Mouse (Mus musculus) embryonic facial prominence, embryonic 13.5 days (tissue): ENCODE data around the gene Ctxn1. TPM values are rescaled to one million over a fixed set of nuclear protein-coding genes. Genes with fewer than 3 reads are reported as not detected.
A peak's percentile ranks its signal among the peaks of the same experiment; 100 is the strongest.

Experiments used
- ATAC-seq: fragments of 200-750 bp; cut with Nextera tagmentation; 2 replicates; pipeline ENCODE4 v1.8.0; 2017; ENCODE audit warnings: low read depth; ENCODE audit not compliant: insufficient number of reproducible peaks, insufficient read depth, low FRiP score, low TSS enrichment
- H3K27ac ChIP-seq: fragments of 300-500 bp; sonication (generic); 2 replicates; pipeline ENCODE4 v1.5.1; 2015; ENCODE audit warnings: moderate library complexity, mild to moderate bottlenecking, inconsistent platforms
- H3K27me3 ChIP-seq: fragments of 300-500 bp; sonication (generic); 2 replicates; pipeline ENCODE4 v1.6.1; 2015; ENCODE audit warnings: mild to moderate bottlenecking, inconsistent platforms
- H3K36me3 ChIP-seq: fragments of 300-500 bp; sonication (generic); 2 replicates; pipeline ENCODE4 v1.6.1; 2015; ENCODE audit warnings: mild to moderate bottlenecking, inconsistent platforms
- H3K4me1 ChIP-seq: fragments of 300-500 bp; sonication (generic); 2 replicates; pipeline ENCODE4 v1.6.1; 2015; ENCODE audit warnings: inconsistent platforms
- H3K4me2 ChIP-seq: fragments of 300-500 bp; sonication (generic); 2 replicates; pipeline ENCODE4 v1.6.1; 2015; ENCODE audit warnings: moderate library complexity, mild to moderate bottlenecking, inconsistent platforms
- H3K4me3 ChIP-seq: fragments of 300-500 bp; sonication (generic); 2 replicates; pipeline ENCODE4 v1.5.1; 2015; ENCODE audit warnings: mild to moderate bottlenecking, inconsistent platforms
- H3K9ac ChIP-seq: fragments of 300-500 bp; sonication (generic); 2 replicates; pipeline ENCODE4 v1.6.1; 2015; ENCODE audit warnings: mild to moderate bottlenecking, inconsistent platforms
- H3K9me3 ChIP-seq: fragments of 300-500 bp; sonication (generic); 2 replicates; pipeline ENCODE4 v1.6.1; 2016; ENCODE audit warnings: inconsistent platforms
- WGBS: fragments of 180-500 bp; shearing (Covaris S2); methylation state at CpG from one replicate; pipeline ENCODE4 v1.1.7; 2015; ENCODE audit warnings: mixed read lengths; 5-methylcytosine and 5-hydroxymethylcytosine counted together
- polyA plus RNA-seq: library from polyadenylated mRNA; unstranded; fragments of >200 nt; fragmentation: Nextera tagmentation; extraction: Ambion mirVana; gene quantifications from 2 replicates; pipeline ENCODE4 v1.2.1, GENCODE M21; 2015

Ctxn1 gene
- polyA plus RNA-seq, 1 experiment from 2014 or later = 110 TPM

DNA sequence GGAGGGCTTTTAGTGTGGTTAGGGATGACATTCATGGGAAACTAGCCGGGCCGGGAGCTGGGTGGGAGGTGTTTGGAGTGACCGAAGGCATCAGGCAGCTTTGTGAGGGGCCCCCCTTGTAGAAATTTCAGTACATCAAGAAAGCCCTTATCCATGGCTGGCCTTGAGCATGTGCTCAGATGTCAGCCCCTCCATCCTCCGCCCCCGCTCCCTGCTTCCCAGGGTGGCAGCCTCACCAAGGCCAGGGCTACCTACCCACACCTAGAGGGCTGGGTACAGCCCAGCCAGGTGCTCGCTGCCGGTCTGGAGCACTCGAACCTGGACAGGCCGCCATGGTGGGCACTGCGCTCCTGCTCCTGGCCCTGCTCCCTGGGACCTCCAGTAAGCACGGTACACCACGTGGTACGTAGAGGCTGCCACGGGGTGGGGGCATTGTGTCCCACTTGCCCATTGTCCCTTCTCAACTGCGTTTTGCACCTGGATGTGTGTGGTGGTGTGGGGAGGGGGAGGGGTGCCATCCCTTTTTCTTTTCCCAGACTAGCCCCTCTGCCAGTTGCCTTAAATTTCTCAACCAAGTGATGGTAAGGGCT, 11.0 kb downstream of the Ctxn1 start, which contains the start of gene Tgfbr3l:
Gene Tgfbr3l, plus strand, starts transcription at position 264 of the 590 bp plus-strand sequence.
- no peaks in the 10 kb centered on the region for H3K9me3 ChIP-seq
- no peak within 1 kb of the TSS for H3K4me3 ChIP-seq
- H3K36me3 ChIP-seq = peaks cover 72% of the 10 kb centered on the region
- no peaks in the 10 kb centered on the region; the same call in 1 of the 2 replicates for H3K27me3 ChIP-seq
- ATAC-seq = no peak
- H3K4me2 ChIP-seq = no peak within 1 kb of the TSS
- peaks cover 26% of the 10 kb centered on the region for H3K4me1 ChIP-seq
- peak within 1 kb of the TSS; percentile 55 for H3K9ac ChIP-seq
- no peak within 1 kb of the TSS; the same call in 1 of the 2 replicates for H3K27ac ChIP-seq
- WGBS = 86% methylated on average over 15 of the region's 15 CpGs

DNA sequence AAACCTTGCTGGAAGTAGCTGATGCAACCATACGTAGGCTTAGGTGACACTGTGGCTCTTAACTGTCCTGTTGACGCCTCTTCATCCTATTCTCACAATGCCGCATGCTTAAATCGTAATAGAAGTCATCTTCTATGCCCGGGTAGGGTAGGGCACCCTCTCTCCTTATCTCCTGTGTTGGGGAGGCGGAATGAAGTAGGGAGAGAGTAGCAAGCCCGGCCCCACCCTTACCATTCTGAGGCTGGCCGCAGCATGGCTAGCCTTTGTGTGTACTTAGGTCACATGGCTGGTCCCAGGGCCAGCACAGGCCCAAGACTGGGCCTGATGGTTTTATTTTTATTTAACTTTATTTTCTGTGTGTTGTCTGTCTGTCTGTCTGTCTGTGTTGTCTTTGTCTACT, 11.8 kb downstream of the Ctxn1 start:
- no peak for ATAC-seq
- Histone ChIP-seq H3K9ac (no peak overlapping the region), H3K4me2 (no peak overlapping the region), H3K4me3 (no peak overlapping the region), H3K9me3 (no peaks in the 10 kb centered on the region), H3K4me1 (peaks cover 22% of the 10 kb centered on the region), H3K36me3 (peaks cover 80% of the 10 kb centered on the region), H3K27ac (no peak overlapping the region), H3K27me3 (no peaks in the 10 kb centered on the region; the same call in 1 of the 2 replicates)
- WGBS = 92% methylated on average over 8 of the region's 8 CpGs

DNA sequence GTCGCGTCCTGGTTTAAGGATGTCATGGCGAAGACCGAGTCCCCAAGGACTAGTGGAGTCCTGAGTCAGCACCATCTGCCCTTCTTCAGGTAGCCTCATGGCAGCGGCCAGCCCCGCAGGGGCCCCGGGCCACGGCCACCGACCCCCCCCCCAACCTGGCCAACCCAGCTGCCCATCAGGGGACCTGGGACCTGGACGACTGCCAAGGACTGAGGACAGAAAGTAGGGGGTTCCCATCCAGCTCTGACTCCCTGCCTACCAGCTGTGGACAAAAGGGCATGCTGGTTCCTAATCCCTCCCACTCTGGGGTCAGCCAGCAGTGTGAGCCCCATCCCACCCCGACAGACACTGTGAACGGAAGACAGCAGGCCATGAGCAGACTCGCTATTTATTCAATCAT, 13.3 kb downstream of the Ctxn1 start:
- WGBS = 92% methylated on average over 13 of the region's 13 CpGs
- H3K27ac ChIP-seq = no peak overlapping the region
- no peak overlapping the region for H3K4me3 ChIP-seq
- no peaks in the 10 kb centered on the region for H3K9me3 ChIP-seq
- H3K36me3 ChIP-seq = peaks cover 87% of the 10 kb centered on the region
- H3K27me3 ChIP-seq = no peaks in the 10 kb centered on the region; the same call in 1 of the 2 replicates
- peaks cover 23% of the 10 kb centered on the region for H3K4me1 ChIP-seq
- no peak overlapping the region for H3K9ac ChIP-seq
- no peak overlapping the region for H3K4me2 ChIP-seq
- no peak for ATAC-seq

DNA sequence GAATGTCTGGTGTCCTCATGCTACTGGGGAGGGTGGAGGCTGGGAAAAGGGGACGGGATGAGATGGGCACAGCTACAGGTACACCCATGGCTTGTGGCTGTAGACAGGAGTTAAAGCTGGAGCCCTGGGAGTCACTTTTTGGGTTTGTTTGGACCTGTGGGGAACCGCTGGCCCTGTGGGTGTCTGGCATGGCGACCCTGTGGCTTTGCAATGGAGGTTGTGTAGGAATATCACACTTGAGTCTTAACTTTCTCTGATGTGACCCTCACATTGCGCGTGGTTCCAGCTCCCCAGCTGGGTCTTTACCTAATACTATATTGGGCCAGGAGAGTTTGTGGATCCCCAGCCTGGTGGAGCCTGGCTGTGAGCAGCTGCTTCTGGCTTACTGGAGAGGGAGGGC, 14.0 kb downstream of the Ctxn1 start:
- peaks cover 25% of the 10 kb centered on the region for H3K4me1 ChIP-seq
- H3K27ac ChIP-seq = no peak overlapping the region
- no peaks in the 10 kb centered on the region for H3K9me3 ChIP-seq
- peak overlapping the region; percentile 11; the same call in 1 of the 2 replicates for H3K9ac ChIP-seq
- WGBS = 95% methylated on average over 5 of the region's 5 CpGs
- no peaks in the 10 kb centered on the region; the same call in 1 of the 2 replicates for H3K27me3 ChIP-seq
- no peak overlapping the region for H3K4me3 ChIP-seq
- peaks cover 84% of the 10 kb centered on the region for H3K36me3 ChIP-seq
- ATAC-seq = no peak
- H3K4me2 ChIP-seq = no peak overlapping the region

DNA sequence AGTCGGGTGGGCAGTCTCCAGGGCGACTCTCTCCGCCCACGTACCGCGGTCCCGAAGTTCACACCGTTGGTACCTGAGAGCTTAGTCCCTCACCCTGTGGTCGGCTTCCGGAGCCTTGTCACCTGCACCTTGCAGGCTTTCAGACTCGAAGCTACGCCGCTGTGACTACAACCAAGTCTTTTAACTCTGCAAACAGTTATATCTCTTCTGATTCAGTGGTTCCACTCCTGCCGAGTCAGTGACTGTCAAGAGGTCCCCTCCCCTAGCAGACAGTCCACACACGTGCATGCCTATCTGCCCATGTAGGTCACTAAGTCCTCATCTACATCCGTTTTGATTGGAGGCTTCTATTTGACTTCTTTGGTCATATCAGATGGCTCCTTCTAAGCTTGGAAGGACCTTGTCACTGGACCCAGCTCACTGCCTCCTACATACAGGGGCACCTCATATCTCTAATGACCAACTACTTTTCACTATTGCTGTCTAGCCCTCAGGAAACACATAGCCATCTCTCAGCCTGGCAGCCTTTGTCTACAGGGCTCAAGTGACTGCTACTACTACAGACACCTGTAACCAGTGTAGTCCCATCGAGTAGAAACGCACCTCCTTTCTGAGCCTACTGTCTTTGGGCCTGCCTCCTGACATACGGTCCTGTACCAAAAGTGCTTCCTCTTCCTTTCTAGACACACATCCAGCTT, 19.7 kb downstream of the Ctxn1 start:
- WGBS = 13% methylated on average over 19 of the region's 19 CpGs
- ATAC-seq = no peak
- Histone ChIP-seq H3K4me1 (peaks cover 25% of the 10 kb centered on the region), H3K4me3 (peak overlapping the region; percentile 79), H3K27me3 (no peaks in the 10 kb centered on the region), H3K4me2 (peak overlapping the region; percentile 89), H3K9me3 (no peaks in the 10 kb centered on the region), H3K27ac (peak overlapping the region; percentile 97), H3K36me3 (peaks cover 28% of the 10 kb centered on the region), H3K9ac (peak overlapping the region; percentile 85)

DNA sequence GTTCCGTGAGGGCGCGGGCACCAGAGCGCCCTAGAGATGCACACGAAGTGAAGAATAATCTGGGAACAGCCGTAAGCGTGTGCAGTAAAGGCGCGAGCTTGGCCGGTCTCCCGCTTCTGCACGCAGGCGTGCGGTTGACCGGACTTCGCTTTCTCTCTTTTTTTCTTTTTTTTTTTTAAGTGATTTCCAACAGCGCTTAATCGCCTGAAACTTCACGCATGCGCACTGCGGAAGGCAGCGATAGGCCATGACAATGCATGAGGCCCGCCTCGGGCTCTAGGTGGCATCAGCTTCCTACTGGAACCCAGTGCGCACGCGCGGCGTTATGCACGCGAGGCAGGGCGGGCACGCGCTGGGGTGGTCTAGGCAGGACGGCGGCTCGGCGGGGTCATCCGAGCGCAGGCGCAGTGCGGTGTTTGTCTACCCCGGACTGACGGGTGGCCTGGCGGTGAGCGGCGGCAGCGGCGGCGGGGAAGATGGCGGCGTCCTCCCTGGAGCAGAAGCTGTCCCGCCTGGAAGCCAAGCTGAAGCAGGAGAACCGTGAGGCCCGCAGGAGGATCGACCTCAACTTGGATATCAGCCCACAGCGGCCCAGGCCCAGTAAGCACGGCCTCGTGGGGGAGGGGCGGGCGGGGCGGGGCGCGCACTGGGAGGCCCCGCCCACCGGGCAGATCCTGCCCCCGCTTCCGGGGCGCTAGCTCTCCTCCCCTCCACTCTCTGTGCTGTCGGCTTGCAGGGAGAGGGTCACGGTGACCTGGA, 20.5 kb downstream of the Ctxn1 start, which contains the start of the genes Map2k7 and Gm49320:
Gene Map2k7, plus strand, starts transcription at position 307 of the 759 bp plus-strand sequence.
Gene Gm49320, plus strand, starts transcription at position 432 of the 759 bp plus-strand sequence.
- ATAC-seq = peak; percentile 93
- Histone ChIP-seq H3K27me3 (no peaks in the 10 kb centered on the region), H3K4me3 (peak within 1 kb of the TSS; percentile 79), H3K4me2 (peak within 1 kb of the TSS; percentile 89), H3K27ac (peak within 1 kb of the TSS; percentile 97), H3K9ac (peak within 1 kb of the TSS; percentile 85), H3K4me1 (peaks cover 25% of the 10 kb centered on the region), H3K36me3 (peaks cover 20% of the 10 kb centered on the region), H3K9me3 (no peaks in the 10 kb centered on the region)
- 0% methylated on average over 62 of the region's 71 CpGs for whole genome bisulfite sequencing

DNA sequence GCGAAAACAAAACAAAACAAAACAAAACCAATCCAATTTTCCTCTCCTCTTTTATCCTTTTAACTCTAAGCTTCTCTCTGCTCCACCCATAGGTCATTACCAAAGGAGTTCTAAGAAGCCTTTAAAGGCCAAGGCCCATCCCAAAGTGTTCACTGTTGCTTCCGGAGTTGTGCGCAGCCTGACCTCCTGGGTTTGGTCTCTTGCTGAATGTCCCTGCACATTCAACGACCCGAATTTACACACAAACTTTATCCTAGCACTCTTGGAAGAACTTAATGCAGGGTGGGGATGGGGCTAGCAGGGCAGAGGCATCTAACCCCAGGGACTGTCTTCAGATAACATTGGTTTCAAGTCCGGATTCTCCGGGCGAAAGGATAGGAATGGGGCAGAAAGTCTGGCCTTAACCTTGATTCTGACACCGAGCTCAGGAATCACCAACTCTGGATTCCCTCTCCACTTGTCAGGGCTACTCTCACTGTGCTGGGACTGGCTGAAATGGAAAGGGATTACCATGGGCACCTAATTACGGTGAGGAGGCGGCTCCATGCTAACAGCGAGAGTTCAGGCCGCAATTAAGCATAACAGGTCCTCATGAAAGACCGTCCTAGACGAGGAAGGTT, 21.1 kb downstream of the Ctxn1 start:
- WGBS = 23% methylated on average over 15 of the region's 15 CpGs

DNA sequence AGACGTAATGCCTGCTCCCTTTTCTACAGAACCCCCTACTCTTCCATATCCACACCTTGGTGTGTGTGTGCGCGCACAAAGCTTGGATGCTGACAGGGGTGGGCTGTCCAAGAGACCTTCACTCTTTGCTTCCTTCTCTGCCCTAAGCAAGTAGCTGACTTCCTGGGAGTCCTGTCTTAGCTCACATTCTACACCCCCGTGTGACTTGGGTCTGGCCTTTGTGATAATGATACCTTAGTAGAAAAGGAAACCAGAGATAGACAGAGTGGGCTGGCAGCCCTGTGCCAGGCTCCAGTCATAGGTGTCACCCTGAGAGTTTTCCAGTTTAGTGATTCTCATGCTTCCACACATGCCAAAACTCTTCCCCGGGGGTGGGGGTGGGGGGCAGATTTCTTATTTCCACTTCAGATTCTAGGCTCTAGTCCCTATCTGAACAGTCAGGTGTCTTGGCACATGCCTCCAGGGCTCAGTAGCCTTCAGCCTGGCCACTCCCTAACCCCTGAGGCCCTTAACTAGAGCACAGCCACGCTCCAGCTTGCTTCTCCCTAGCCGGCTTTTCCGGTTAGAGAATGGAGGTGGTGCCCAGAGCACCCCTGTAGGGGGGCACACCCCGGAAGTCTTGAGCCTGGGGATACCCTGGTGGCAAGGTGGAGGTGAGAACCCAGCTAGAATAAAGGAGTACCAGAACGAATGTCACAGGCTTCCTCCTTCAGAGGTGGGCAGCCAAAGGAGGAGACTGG, 28.3 kb downstream of the Ctxn1 start:
- H3K27me3 ChIP-seq = peaks cover 30% of the 10 kb centered on the region
- H3K9me3 ChIP-seq = no peaks in the 10 kb centered on the region
- no peak overlapping the region for H3K27ac ChIP-seq
- H3K4me1 ChIP-seq = peaks cover 12% of the 10 kb centered on the region; the same call in 1 of the 2 replicates
- ATAC-seq = no peak; the same call in 1 of the 2 replicates
- no peaks in the 10 kb centered on the region for H3K36me3 ChIP-seq
- no peak overlapping the region for H3K4me2 ChIP-seq
- no peak overlapping the region for H3K4me3 ChIP-seq
- H3K9ac ChIP-seq = no peak overlapping the region
- 50% methylated on average over 10 of the region's 10 CpGs for WGBS

More for the DNA sequence above, 21.1 kb downstream of the Ctxn1 start:
- Histone ChIP-seq H3K27me3 (no peaks in the 10 kb centered on the region), H3K27ac (peak overlapping the region; percentile 97), H3K4me2 (peak overlapping the region; percentile 89), H3K4me1 (peaks cover 25% of the 10 kb centered on the region), H3K9me3 (no peaks in the 10 kb centered on the region), H3K9ac (peak overlapping the region; percentile 83), H3K4me3 (peak overlapping the region; percentile 79), H3K36me3 (peaks cover 14% of the 10 kb centered on the region)
- peak; percentile 18 for ATAC-seq

DNA sequence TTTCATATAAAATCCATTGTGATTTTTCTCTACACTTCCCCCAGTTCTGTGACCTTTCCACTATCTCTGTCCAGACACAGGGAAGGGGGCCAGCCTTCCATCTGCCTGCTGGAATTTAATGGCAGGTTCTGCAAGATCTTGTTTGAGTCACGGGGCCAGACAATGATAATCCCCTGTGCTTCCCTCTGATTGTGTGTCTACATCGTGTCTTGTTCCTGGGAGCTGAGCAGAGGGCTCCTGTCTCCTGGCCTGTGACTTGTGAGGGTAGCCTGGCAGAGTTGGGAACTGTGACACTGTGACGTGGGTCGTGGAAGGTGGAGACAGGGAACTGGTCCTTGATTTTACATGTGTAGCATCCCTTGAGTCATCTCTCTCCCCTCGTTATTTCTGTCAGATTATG, 29.3 kb downstream of the Ctxn1 start:
- no peak for ATAC-seq
- Histone ChIP-seq H3K4me3 (no peak overlapping the region), H3K9me3 (no peaks in the 10 kb centered on the region), H3K9ac (no peak overlapping the region), H3K27me3 (peaks cover 32% of the 10 kb centered on the region), H3K36me3 (no peaks in the 10 kb centered on the region), H3K4me1 (peaks cover 12% of the 10 kb centered on the region; the same call in 1 of the 2 replicates), H3K4me2 (no peak overlapping the region), H3K27ac (no peak overlapping the region)
- WGBS = 74% methylated on average over 5 of the region's 5 CpGs

DNA sequence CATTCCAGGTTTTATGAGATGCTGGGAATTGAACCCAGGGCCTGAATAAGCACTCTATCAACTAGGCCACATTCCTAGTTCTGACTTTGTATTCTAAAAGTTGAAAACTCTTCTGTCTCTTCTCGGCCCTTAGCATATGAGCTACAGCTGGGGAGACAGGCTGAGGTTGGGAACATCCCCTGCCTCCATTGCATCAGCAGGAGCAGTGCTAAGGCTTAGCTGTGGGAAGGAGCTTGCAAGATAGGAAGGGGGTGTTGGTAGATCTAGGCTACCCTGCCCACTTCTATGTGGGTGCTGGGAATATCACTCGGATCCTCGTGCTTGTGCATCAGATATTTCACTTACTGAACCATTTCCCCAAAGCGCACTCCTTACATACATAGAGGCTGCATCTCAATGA, 31.2 kb downstream of the Ctxn1 start:
- WGBS = 92% methylated on average over 4 of the region's 4 CpGs
- no peak overlapping the region for H3K4me2 ChIP-seq
- H3K36me3 ChIP-seq = no peaks in the 10 kb centered on the region
- H3K4me1 ChIP-seq = peaks cover 12% of the 10 kb centered on the region; the same call in 1 of the 2 replicates
- H3K27me3 ChIP-seq = peaks cover 41% of the 10 kb centered on the region
- ATAC-seq = no peak
- H3K4me3 ChIP-seq = no peak overlapping the region
- no peaks in the 10 kb centered on the region for H3K9me3 ChIP-seq
- H3K27ac ChIP-seq = no peak overlapping the region
- no peak overlapping the region for H3K9ac ChIP-seq
